Mouse (Mus musculus): ENCODE measurements around the gene Tmc2.
A peak's percentile ranks its signal among the peaks of the same experiment; 100 is the strongest.

DNA sequence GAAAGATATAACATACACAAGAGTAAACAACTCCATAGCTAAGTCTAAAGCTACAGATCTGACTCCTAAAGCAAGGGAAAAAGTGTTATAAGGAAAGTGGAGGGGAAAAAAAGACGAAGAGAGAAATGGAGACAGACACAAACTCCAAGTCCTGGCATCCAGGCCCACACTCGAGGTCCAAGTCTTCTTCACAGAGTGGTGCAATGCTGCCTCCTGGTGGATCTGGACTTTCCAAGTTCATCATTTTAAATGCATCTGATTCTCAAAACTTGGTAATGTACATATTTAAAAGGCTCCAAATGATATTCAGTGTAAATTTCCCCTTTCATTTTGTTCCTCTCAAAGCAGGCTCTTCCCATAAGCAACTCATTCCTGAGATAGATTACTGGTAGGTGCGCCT lies 27.1 kb upstream of the Tmc2 start:
- TF ChIP-seq CTCF (conservative IDR thresholded peaks at IDR 0.05; ENCODE audit: insufficient read depth, insufficient read length, low read depth, low read length) (peak; percentile 65), POLR2A (IDR thresholded peaks at IDR 0.05; ENCODE audit: low read depth, low read length) (no peak)

Measured in kidney, adult 2 months (tissue).